Mouse (Mus musculus) testis, adult 2 months (tissue): ENCODE results near the gene Aldh3b3. TPM values are rescaled to one million over a fixed set of nuclear protein-coding genes. Genes with fewer than 3 reads are reported as not detected.

Experiments used
- H3K27ac ChIP-seq: fragments of 200-500 bp; 2 replicates; pipeline ENCODE4 v1.5.1; 2012; ENCODE audit warnings: low read depth, low read length; ENCODE audit not compliant: control insufficient read depth, insufficient read depth
- H3K27me3 ChIP-seq: fragments of 200-500 bp; 2 replicates; pipeline ENCODE4 v1.6.1; 2012; ENCODE audit warnings: mild to moderate bottlenecking, low read length, moderate library complexity; ENCODE audit not compliant: control insufficient read depth, insufficient read depth
- H3K36me3 ChIP-seq: fragments of 200-500 bp; 2 replicates; pipeline ENCODE4 v1.6.1; 2012; ENCODE audit warnings: mild to moderate bottlenecking, low read length; ENCODE audit not compliant: control insufficient read depth, insufficient read depth
- H3K4me1 ChIP-seq: fragments of 200-500 bp; 2 replicates; pipeline ENCODE4 v1.6.1; 2012; ENCODE audit warnings: low read length; ENCODE audit not compliant: control insufficient read depth, insufficient read depth
- H3K4me3 ChIP-seq: fragments of 200-500 bp; 2 replicates; pipeline ENCODE4 v1.5.1; 2012; ENCODE audit warnings: low read depth, mild to moderate bottlenecking, low read length, moderate library complexity, mixed read lengths; ENCODE audit not compliant: control insufficient read depth
- CTCF ChIP-seq: fragments of 200-500 bp; IDR thresholded peaks from 2 replicates; pipeline ENCODE4 v1.5.1; 2012; ENCODE audit warnings: low read depth, mild to moderate bottlenecking, inconsistent platforms, low read length, moderate library complexity; ENCODE audit not compliant: control insufficient read depth, insufficient read depth, insufficient replicate concordance
- POLR2A ChIP-seq: fragments of 200-500 bp; IDR thresholded peaks from 2 replicates; pipeline ENCODE4 v1.6.1; 2012; ENCODE audit warnings: low read depth, mild to moderate bottlenecking, inconsistent platforms, low read length, moderate library complexity; ENCODE audit not compliant: control insufficient read depth
- polyA plus RNA-seq: library from polyadenylated mRNA; depleted of rRNA; stranded (reverse); fragments of >200 nt; gene quantifications from 2 replicates; pipeline ENCODE4 v1.2.3, GENCODE M21; 2012

Aldh3b3 gene
- polyA plus RNA-seq, 1 experiment = 3.2 TPM

GRCm38 (mm10) chr19:4004331-4004730, 45.9 kb downstream of the Aldh3b3 start:
- Histone ChIP-seq H3K4me1 (peaks cover 15% of the 10 kb centered on the region), H3K27me3 (no peaks in the 10 kb centered on the region), H3K27ac (no peak overlapping the region), H3K36me3 (no peaks in the 10 kb centered on the region; the same call in none of the 2 replicates), H3K4me3 (no peak overlapping the region)
- TF ChIP-seq CTCF (no peak), POLR2A (no peak)

GRCm38 (mm10) chr19:4005091-4005490, 46.6 kb downstream of the Aldh3b3 start:
- Histone ChIP-seq H3K27ac (no peak overlapping the region), H3K27me3 (no peaks in the 10 kb centered on the region), H3K4me3 (no peak overlapping the region), H3K4me1 (peaks cover 8% of the 10 kb centered on the region), H3K36me3 (no peaks in the 10 kb centered on the region; the same call in none of the 2 replicates)
- TF ChIP-seq CTCF (no peak), POLR2A (no peak)

GRCm38 (mm10) chr19:4005971-4006370, 47.5 kb downstream of the Aldh3b3 start:
- H3K4me3 ChIP-seq = no peak overlapping the region
- no peaks in the 10 kb centered on the region; the same call in none of the 2 replicates for H3K36me3 ChIP-seq
- peaks cover 3% of the 10 kb centered on the region for H3K4me1 ChIP-seq
- no peaks in the 10 kb centered on the region for H3K27me3 ChIP-seq
- no peak overlapping the region for H3K27ac ChIP-seq
- TF ChIP-seq POLR2A (no peak), CTCF (no peak)

GRCm38 (mm10) chr19:4011086-4011485, 52.6 kb downstream of the Aldh3b3 start:
- no peaks in the 10 kb centered on the region for H3K27me3 ChIP-seq
- H3K4me1 ChIP-seq = peaks cover 7% of the 10 kb centered on the region
- H3K27ac ChIP-seq = no peak overlapping the region
- no peak overlapping the region for H3K4me3 ChIP-seq
- no peaks in the 10 kb centered on the region; the same call in none of the 2 replicates for H3K36me3 ChIP-seq
- TF ChIP-seq POLR2A (no peak), CTCF (no peak)

GRCm38 (mm10) chr19:4012432-4013022, 54.1 kb downstream of the Aldh3b3 start, which contains the start of gene Ndufv1:
TSS of gene Ndufv1 (minus strand) at chr19:4012806.
- TF ChIP-seq POLR2A (peak; percentile 77), CTCF (peak; percentile 28; the same call in 1 of the 2 replicates)
- Histone ChIP-seq H3K27ac (peak within 1 kb of the TSS; percentile 25; the same call in 1 of the 2 replicates), H3K36me3 (no peaks in the 10 kb centered on the region; the same call in 1 of the 2 replicates), H3K4me3 (peak within 1 kb of the TSS; percentile 89), H3K27me3 (no peaks in the 10 kb centered on the region), H3K4me1 (peaks cover 7% of the 10 kb centered on the region)

GRCm38 (mm10) chr19:4013066-4013465, 54.6 kb downstream of the Aldh3b3 start:
- H3K4me3 ChIP-seq = peak overlapping the region; percentile 89
- TF ChIP-seq POLR2A = no peak
- no peaks in the 10 kb centered on the region; the same call in 1 of the 2 replicates for H3K36me3 ChIP-seq
- H3K27me3 ChIP-seq = no peaks in the 10 kb centered on the region
- H3K27ac ChIP-seq = no peak overlapping the region
- H3K4me1 ChIP-seq = peaks cover 7% of the 10 kb centered on the region

GRCm38 (mm10) chr19:4014802-4015201, 56.4 kb downstream of the Aldh3b3 start:
- H3K4me3 ChIP-seq = no peak overlapping the region
- no peak overlapping the region for H3K27ac ChIP-seq
- TF ChIP-seq POLR2A = no peak

More at GRCm38 (mm10) chr19:4014802-4015201, 56.4 kb downstream of the Aldh3b3 start:
- no peaks in the 10 kb centered on the region for H3K36me3 ChIP-seq
- H3K27me3 ChIP-seq = no peaks in the 10 kb centered on the region
- peaks cover 7% of the 10 kb centered on the region for H3K4me1 ChIP-seq
